Mouse (Mus musculus): ENCODE data around the gene Tnxb.
"Not testable (repeated sequence)": the region's sequence is repeated elsewhere in the genome, so short reads cannot be mapped to it uniquely, and the experiment has no call there.

- TF ChIP-seq POLR2A (IDR thresholded peaks at IDR 0.05; ENCODE audit: extremely low read depth, insufficient read depth, low read length); CTCF (IDR thresholded peaks at IDR 0.05; ENCODE audit: low read depth, low read length): not testable (repeated sequence)
These were observed 49.6 kb downstream of the Tnxb start for GRCm38 (mm10) chr17:34719886-34720285.

All from liver, adult 2 months (tissue).